Mouse (Mus musculus): ENCODE data around the gene C5ar2.

DNA sequence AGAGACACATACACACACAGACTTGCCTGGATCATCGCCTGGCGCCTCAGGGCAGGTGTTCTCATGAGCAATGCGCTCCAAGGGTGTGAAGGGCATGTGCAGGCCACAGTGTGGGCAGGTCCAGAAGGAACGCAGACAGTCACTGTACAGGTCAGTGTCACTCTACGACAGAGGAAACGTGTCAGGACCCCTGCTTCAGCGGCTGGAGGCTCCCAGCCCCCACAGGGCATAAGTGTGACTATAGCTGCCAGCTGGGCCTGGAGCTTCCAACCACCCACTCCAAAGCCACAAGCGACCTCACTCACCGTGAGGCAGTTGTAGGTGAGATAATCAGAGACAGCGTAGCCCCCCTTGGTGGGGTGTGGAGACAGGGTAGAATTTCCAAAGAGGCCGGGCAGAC is 45.4 kb downstream of the C5ar2 start:
- TF ChIP-seq CTCF (IDR thresholded peaks at IDR 0.05) (no peak), EP300 (IDR thresholded peaks at IDR 0.05; ENCODE audit: insufficient read depth, low read depth, low read length) (no peak), POLR2A (IDR thresholded peaks at IDR 0.05; ENCODE audit: insufficient read depth, low read depth, low read length) (no peak)

Measured in heart, adult 2 months (tissue).